Mouse (Mus musculus): Measurements from ENCODE around the gene Ugt1a9.

Ugt1a9 gene

DNA sequence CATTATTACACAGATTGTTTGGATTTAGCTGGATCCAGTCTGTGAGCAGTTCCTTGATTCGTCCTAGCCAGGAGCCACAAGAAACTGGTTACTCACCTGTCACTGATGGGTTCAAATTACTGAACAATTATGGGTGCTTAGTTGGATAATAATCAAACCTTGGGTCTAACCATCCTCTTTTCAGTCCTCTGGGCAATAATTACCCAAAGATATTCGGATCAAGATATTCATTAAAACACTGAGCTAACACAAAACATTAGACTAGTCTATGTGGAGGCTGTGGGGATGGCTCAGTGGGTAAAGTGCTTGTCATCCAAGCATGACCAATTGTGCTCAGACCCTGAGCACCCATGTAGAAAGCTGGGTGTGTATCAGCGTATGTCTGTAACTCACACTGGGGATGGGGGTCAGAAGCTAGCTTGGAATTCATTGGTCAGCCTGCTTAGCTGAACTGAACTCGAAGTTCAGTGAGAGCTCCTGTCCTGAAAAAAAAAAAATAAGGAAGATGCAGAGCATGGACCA lies 165.4 kb downstream of the Ugt1a9 start:
- DNase-seq (ENCODE audit: low spot score) = no peak

DNA sequence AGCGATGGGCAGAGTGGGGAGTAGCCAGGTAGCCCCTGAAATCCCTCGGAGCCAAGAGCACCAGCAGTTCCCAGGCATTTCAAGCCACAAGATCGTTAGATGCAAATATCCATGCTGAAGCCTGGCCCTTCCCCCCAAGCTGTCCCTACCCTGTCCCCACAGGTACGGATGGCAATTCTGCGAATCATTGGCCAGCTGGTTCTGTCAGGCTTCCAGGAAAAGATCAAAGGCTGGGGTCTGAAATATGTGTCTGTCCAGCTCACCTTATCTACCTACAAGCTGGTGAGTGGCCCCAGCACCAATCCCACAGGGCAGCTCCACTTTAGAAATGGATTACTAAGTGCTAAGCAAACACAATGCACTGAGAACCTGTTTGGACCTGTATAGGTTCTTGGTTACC lies 166.7 kb downstream of the Ugt1a9 start:
- peak; percentile 97 for DNase-seq (ENCODE audit: low spot score)

DNA sequence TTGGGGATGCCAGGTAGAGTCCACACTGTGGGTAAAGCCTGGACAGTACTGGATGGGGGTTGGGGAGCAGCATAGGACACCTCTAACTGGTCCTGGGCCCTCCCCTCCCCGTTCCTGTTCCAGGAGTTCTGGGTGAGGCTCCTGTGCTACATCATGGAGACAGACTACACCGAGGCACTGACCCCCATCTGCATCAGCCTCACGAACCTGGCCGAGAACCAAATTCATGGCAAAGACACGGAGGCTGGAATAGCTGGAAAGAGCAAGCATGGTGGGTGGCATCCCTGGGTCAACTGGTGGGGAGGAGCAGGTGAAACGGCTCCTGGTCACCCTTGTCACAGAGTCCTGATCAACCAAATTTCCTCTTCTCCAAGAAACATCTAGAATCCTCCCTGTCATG lies 168.2 kb downstream of the Ugt1a9 start:
- no peak for DNase-seq (ENCODE audit: low spot score)

DNA sequence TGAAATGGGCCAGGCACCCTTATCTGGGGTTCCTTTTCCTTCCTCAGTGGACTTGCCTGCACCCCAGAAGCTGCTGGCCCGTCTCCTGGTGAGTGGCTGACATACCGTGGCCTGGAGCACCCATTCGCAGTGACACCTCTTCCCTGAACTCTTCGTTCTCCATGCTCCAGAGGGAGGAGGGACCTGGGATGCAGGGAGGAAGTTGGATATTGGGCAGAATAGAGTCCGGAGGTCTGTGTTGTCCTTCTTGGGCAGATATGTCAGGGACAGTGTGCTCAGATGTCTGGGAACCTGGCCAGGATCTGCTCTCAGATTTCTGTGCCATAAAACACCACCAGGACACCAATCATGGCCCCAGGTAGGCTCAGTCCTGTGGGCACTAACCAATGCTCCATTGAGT lies 169.5 kb downstream of the Ugt1a9 start:
- no peak for DNase-seq (ENCODE audit: low spot score)

DNA sequence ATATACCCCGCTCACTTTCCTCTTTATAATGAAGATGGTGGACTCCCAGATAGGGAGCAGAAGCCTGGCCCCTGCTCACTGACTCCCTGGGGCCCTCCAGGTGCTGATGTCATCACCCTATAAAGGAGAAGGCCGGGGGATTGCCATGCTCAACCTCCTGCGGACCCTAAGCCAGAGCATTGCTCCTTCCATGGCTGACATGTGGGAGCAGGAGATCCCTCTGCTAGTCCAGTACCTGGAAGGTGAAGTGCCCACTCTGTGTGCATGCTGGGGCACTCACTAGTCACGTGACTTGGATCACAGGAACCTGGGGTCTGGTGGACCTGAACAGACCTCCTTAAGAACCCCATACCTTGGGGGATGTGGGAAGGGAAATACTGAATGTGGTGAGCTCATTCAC lies 170.0 kb downstream of the Ugt1a9 start:
- no peak for DNase-seq (ENCODE audit: low spot score)

DNA sequence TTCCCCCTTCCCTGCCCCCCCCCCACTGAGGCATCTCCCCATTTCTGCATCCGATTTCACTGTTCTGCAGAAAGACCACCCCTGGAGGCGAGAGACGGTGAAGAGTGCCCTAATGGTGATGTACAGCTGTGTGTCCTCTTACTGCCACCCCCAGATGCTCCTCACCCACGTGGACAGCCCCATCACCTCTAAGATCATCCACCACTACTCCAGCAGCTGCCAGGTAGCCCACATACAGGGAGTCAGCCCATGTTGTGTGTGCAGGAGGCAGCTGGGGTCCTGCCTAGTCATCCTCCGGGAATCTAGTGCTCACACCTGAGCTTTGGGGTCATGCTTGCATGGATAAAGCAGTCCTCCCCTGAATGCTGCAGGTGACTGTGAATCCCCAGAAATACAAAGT lies 173.3 kb downstream of the Ugt1a9 start:
- no peak for DNase-seq (ENCODE audit: low spot score)

DNA sequence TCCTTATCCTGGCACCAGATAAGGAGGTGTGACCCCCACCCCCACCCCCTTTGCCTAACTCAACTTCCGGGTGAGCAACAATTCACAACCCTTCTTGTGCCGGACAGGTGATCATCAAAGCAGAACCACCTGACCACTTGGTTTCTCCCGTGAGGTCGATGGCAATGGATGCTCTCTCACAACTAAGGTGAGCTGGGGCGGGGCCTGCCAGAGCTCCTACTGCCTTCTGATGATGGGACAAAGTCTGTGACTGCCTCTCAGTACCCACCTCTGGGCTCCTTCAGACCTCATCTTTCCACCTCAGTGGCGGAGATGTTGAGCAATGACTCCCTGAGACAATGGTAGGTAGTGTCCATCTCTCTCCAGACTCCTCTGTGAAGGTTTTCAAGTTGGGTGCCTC lies 175.3 kb downstream of the Ugt1a9 start:
- no peak for DNase-seq (ENCODE audit: low spot score)

DNA sequence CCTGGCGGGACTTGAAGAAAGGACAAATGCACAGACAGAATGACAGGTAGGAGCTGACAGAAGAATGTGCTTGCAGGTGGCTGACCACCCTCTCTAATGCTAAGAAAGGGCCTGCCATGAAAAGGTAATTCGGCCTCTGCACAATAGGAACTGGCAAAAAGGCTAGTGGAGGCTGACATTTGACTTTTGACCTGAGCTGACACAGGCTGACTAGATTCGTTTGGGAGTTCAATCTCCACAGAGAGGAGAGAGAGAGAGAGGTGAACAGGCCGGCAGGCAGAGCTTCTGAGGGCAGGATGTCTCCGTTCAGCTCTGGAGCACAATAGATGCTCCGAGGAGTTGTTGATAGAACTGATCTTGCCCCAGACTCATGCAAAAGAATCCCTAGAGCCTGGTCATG lies 175.8 kb downstream of the Ugt1a9 start:
- peak; percentile 78 for DNase-seq (ENCODE audit: low spot score)

DNA sequence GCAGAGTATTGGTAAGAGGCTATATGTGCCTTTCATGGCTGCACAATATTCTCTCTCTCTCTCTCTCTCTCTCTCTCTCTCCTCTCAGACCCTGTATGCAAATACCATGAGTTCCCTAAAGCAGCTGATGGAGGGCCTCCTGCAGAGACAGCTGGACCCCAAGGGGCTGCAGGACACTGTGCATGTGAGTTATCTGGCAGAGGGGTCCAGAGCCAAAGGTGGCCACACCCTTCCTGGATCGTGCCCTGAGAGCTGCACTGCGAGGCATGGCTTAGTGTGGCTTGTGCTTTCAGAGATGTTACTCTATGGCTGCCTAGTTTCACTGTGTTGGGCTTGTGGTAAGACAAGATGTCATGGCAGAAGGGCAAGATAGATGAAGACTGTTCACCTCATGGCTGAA lies 177.1 kb downstream of the Ugt1a9 start:
- DNase-seq (ENCODE audit: low spot score) = no peak

DNA sequence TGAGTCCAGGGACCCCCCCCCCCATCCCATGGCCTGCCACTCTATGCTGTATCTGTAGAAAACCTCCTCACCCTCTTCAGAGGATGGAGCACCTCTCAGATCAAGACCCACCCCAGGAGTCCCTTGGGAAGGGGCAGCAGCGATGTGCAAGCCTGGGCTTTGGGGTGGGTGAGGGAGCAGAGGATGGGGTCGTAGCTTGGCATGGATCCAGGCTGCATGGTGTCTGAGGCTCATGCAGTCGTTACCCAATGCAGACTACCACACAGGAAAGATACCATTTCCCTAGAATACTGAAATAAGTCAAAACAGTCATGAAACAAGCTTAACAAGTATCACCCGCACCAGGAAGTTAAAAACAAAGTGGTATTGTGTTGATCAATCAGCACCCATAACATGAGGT lies 178.1 kb downstream of the Ugt1a9 start:
- DNase-seq (ENCODE audit: low spot score) = no peak

DNA sequence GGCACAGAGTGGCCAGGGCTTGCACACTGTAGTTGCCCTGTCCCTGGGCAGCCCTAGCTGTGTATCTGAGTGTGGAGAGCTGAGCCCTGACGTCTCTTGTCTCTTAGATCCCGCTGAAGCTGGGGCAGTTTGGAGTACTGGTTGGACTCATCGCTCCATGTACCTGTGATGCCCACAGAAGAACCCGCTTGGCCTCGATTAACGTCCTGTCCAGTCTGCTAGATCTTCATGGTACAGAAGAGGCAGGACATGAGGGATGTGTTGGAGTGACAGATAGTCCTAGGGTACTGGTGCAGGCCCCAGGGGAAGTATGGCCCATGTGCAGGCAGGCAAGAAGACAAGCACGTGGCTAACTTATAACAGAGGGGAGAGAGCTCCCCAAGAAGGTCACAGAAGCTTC lies 179.0 kb downstream of the Ugt1a9 start:
- no peak for DNase-seq (ENCODE audit: low spot score)

DNA sequence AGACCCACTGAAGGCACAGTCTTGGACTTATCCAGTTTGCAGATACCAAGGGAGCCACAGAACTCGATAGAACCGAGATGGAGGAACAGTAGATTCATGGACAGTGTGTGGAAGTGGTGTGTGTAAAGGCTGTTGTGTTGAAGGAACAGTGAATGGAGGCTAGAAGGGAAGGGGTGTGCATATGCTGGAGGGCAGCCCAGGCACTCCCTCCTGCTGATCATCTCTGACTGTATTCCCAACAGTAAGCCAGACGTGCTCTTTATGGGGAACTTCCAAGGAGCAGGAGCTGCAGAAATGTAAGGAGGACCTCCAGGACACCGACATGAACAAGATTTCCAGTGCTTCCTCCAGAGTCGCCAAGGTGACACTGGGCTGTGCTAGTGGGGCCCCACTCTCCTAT lies 179.4 kb downstream of the Ugt1a9 start:
- no peak for DNase-seq (ENCODE audit: low spot score)

DNA sequence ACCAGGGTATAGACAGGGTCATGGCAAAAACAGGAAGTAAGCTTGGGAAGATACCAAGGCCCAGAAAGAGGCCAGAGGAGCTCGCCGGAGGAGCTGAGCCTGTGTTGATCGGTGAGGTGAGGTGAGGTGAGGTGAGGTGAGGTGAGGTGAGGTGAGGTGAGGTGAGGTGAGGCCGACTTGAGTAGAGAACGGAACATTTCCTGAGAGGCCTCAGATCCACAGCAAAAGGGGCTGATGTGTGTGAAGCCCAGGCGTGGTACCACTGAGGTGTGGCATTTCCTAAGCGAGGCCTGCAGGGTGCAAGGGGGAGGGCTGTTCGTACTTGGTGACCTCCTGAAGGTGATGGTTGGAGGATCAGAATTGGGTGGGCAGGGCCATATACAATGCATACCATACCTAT lies 182.5 kb downstream of the Ugt1a9 start:
- DNase-seq (ENCODE audit: low spot score) = no peak

DNA sequence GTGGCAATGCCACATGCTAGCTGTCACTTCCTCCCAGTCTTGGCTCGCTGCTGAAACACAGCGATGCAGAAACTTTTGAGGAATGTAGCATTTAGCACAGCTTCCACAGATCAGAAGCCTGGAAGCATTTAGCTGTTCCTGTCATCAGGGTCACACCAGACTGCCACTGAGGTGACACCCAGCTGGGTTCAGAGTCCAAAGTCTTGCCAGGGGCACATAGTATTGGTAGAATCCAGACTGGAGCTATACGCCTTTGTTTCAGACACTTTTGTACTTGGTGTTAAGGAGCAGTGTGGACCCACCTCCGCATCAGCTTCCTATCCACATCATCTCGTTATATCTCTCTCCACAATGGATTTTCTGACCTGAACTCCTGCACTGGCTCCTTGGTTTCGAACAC lies 182.9 kb downstream of the Ugt1a9 start:
- DNase-seq (ENCODE audit: low spot score) = peak; percentile 94

DNA sequence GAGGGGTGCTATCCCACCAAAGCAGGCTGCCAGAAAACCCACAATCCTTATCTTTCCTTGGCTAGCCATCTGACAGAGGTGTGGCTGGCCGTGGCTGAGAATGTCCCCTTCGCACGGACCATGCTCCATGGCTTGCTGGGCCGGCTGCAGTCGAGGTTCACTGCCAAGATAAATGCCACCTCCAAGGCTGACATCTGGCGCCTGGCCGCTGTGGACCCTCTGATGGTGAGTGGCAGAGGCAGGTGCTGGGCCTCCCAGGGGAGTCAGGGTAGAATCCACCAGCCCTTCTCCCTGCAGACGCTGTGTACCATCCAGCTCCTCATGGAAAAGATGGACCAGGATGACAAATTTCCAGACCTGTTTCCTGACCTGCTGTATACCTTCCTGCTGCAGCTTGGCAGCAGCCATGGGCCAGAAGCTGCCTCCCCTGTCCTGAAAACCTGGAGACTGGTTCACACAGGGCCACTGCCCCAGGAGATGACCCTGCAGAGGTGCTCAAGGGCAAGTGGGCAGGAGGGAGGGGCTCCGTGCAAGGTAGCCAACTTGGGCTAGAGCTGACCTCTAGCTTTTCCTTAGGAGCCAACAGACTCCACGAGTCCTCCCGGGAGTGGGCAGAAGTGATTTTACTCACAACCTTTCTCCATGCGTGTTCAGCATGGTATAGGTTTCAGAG lies 184.3 kb downstream of the Ugt1a9 start:
- DNase-seq (ENCODE audit: low spot score) = no peak

DNA sequence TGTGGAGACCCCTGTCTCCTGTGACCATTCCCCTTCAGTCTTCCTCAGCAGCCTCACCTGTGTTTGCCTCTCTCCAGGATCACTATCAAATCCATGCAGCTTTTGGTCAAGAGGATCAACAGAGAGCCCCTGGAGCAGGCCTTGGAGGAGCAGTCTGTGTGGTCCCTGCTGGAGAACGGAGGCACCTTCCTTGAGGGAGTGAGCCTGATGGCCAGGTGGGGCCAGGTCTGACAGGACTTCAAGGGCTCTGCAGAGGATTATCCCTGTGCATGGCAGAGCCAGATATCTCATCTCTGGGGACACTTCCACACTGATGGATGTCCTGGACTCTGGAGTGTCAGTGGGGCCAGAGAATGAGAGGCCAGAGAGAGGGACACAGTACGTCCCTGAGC lies 184.9 kb downstream of the Ugt1a9 start:
- DNase-seq (ENCODE audit: low spot score) = no peak

DNA sequence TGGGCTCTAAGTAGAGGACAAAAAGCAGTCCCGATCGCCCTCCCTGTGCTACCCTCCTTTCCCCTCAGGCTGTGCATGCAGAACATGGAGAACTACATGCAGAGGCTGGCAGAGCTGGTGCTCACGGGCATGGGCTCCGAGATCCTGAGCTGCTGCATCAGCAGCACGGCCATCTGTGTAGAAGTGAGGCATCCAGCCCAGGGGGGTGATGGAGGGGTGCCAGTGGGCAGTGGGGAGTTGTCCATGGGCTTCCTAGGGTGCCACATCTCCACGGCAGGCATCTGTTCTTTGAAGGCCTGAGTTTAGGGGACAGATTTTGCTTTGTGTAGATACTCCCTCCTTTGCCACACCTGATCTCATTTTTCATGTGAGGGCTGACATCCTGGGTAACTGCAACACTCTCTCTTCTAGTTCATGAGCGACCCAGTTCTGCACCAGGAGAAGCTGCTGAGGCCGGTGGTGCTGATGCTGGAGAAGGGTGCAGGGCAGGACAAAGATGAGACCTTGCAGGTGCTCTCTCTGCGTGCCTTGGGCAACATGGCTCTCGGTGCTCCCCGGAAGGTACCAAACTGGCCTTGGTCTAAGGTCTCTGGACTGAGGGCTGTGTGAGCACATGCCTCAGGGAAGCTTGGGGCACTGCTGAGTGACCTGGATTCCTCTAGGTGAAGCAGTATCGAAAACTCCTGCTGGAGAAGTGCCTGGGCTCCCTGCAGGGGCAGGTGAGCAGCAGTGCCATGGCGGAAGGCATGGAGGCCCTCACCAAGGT lies 185.6 kb downstream of the Ugt1a9 start:
- no peak for DNase-seq (ENCODE audit: low spot score)

DNA sequence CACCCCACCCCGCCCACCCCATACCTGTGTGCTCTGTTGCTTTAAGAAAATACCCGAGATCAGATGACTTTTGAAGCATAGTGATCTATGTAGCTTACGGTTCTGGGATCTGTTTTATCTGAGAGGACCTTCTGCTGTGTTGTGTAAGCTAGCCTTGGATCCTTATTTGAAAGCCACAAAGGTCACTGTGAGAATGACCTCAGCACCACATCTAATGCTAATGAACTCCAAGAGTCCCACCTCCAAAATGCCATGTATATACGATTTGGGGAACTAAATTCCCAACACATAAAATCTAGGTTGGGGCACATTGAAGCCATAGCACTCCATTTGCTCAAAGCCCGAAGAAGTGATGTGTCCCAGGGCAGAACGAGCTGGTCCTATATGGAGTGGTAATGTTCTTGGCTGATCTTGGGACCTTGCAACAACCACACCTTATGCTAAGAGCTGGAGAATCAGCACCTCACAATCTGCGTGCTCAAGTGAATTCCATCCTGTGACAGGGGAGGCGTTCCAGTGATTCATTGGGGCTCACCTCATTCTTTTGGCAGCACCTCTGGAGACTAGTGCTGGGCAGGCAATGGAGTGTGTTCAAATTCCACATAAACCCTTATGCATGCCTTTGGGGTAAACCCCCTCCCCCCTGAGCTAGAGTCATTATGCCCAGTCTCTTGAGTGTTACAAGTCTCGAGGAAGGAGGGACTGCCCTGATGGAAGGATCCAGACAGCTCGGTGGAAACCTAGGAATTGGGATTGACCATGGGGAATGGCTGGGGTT lies 186.5 kb downstream of the Ugt1a9 start:
- DNase-seq (ENCODE audit: low spot score) = no peak

DNA sequence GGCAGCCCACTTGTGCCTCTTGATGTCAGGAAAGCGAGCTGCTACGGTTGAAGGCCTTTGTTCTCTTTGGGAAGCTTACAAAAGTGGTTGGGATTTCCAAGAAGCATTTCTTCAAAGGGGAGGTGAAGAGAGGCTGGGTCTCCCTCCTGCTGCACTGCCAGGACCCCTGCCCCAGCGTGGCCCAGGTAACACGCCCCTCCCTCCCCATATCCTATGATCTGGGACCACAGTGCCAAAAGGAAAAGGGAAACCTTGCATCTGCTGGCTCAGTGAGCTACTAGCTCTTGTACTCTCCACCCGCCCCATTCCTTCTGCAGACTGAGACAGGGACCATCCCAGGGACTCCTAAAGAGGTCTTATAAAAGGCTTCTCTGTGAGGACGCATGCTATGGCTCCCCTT lies 187.1 kb downstream of the Ugt1a9 start:
- no peak for DNase-seq (ENCODE audit: low spot score)

DNA sequence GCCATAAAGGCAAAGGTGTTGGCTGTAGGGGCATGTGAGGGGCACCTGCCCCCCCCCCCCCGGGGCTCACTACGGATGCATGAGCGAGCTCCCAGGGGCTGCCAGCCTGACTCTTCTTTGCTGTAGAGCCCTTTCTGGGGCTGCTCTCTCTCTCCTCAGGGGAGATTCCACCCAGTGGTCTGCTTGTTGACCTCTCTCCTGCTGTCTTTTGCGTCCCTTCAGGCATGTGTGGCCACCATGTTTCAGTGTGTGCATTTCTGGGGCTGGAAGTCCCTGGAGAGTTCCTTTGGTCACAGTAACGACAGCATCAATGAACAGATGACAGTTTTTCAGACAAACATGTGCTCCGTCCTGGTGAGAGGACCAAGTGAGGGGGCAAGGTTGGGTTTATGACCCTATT lies 187.8 kb downstream of the Ugt1a9 start:
- DNase-seq (ENCODE audit: low spot score) = no peak

DNA sequence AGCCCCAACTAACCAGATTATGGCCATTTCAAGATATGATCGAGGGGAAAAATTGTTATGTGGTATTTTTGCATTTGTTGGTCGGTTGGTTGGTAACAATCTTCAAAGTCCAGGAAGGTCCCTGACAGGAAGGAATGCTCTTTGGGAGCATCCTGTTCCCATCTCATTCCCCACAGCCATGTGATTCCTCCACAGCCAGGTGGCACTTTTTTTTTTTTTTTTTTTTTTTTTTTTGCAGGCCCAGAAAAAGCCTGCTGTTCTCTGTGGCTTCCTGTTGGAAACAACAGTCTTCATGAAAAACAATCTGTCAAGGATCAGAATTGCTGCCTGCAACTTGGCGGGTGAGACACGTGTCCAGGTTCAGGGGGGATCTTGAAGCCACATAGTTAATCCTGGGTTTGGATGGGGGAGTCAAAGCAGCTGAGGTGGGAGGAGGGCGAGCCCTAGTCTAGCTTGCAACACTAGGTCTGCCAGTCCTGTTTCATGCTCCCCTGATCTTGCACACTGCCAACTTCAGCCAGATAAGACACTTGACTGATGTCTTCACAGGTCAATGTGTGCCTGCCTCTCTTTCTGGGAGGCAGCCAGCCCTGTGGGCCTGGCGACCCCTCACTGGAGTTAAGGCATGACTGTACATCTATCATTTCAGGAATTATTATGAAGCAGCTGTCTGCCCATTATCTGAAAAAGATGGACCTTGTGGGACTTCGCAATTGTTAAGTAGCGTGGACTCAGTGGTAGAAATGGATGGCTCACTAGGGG lies 188.5 kb downstream of the Ugt1a9 start:
- no peak for DNase-seq (ENCODE audit: low spot score)

DNA sequence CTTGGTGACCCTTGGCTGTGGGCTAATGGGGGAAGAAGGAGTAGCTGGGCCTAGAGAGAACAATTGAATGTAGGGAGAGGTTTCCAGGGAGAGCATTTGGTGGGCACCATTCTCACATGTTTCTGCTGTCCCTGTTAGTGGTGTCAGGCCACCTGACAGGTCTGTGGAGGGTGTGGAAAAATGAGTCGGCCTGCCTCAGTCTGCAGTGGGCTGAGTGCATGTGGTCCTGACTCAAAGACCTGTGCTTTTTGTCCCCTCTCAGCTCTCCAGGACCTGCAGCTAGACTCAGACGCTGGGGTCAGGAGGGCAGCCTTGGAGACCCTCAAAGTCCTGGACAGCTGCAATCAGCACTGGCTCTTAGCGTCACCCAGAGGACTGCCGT lies 189.0 kb downstream of the Ugt1a9 start:
- DNase-seq (ENCODE audit: low spot score) = no peak
